11 mouse cellular contexts compared by ENCODE assay signal in the genomic region with DNA sequence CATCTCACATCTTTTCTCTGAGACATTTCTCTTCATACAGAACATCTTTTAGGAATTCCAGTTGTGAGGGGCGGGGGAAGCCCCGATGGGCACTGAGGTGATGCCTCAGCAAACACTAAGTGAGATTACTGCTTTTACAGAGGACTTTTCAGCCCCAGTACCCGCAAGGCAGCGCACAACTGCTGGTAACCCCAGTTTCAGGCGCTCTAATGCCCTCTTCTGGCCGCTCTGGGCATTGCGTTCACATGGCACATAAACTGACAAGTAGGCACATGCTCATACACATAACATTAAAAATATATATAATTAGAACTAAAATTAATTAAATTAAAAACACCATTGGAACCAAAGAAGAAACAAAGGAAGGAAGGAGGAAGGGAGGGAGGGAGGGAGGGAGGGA. TPM values are rescaled to one million over a fixed set of nuclear protein-coding genes. Genes with fewer than 3 reads are reported as not detected.
DNase-seq lines count a peak whose midpoint lies in the region; ATAC-seq lines count a peak whose summit lies in the region.
"Had no signal": no experiment of that assay in that cellular context is flagged by ENCODE, and none has a peak within 500 bp of the region (broad histone marks: within the 10 kb centered on the region; RNA-seq: fewer than 3 reads in every experiment).

No protein-coding gene starts in this region.

- WGBS in midbrain, embryonic 11.5 days, result 53% methylated on average over 7 of the region's 7 CpGs
- WGBS in midbrain, embryonic 15.5 days, result 56% methylated on average over 7 of the region's 7 CpGs

- H3K4me3 ChIP-seq in midbrain, embryonic 11.5 days (ENCODE audit: low read depth, low read length), result no peak overlapping the region
- H3K4me3 ChIP-seq in midbrain, embryonic 15.5 days, result no peak overlapping the region
- H3K4me3 ChIP-seq: embryonic facial prominence, embryonic 12.5 days; heart, embryonic 15.5 days; liver, embryonic 15.5 days had no signal

- no peak overlapping the region for H3K27ac ChIP-seq in midbrain, embryonic 11.5 days (ENCODE audit: low read depth, low read length)
- H3K27ac ChIP-seq in midbrain, embryonic 15.5 days, result no peak overlapping the region
- H3K27ac ChIP-seq: embryonic facial prominence, embryonic 12.5 days; heart, embryonic 15.5 days; liver, embryonic 15.5 days had no signal

- no peaks in the 10 kb centered on the region for H3K9me3 ChIP-seq in midbrain, embryonic 11.5 days (ENCODE audit: control insufficient read depth, low read length)
- no peaks in the 10 kb centered on the region for H3K9me3 ChIP-seq in midbrain, embryonic 15.5 days
- H3K9me3 ChIP-seq: embryonic facial prominence, embryonic 12.5 days; heart, embryonic 15.5 days; liver, embryonic 15.5 days had no signal

- H3K4me1 ChIP-seq in midbrain, embryonic 11.5 days (ENCODE audit: control insufficient read depth, insufficient read depth, low read length), result no peaks in the 10 kb centered on the region
- no peaks in the 10 kb centered on the region for H3K4me1 ChIP-seq in midbrain, embryonic 15.5 days
- H3K4me1 ChIP-seq: embryonic facial prominence, embryonic 12.5 days; heart, embryonic 15.5 days; liver, embryonic 15.5 days had no signal

- no peak overlapping the region for H3K4me2 ChIP-seq in midbrain, embryonic 11.5 days
- no peak overlapping the region for H3K4me2 ChIP-seq in midbrain, embryonic 15.5 days
- H3K4me2 ChIP-seq: embryonic facial prominence, embryonic 12.5 days; heart, embryonic 15.5 days; liver, embryonic 15.5 days had no signal

- ATAC-seq in midbrain, embryonic 11.5 days (ENCODE audit: low FRiP score), result no peak
- ATAC-seq in midbrain, embryonic 15.5 days (replicated peaks), result no peak

- H3K36me3 ChIP-seq in midbrain, embryonic 11.5 days (ENCODE audit: control insufficient read depth, insufficient read depth, low read length), result no peaks in the 10 kb centered on the region
- no peaks in the 10 kb centered on the region for H3K36me3 ChIP-seq in midbrain, embryonic 15.5 days (replicated peaks)
- H3K36me3 ChIP-seq: embryonic facial prominence, embryonic 12.5 days; heart, embryonic 15.5 days; liver, embryonic 15.5 days had no signal

- peak; percentile 18 for DNase-seq in gastrocnemius, postnatal 10 days
- DNase-seq in gastrocnemius, adult 18-20 months (ENCODE audit: low spot score), result no peak
- peak; percentile 88 for DNase-seq in midbrain, embryonic 11.5 days (ENCODE audit: low spot score, missing footprints)
- peak; percentile 64 for DNase-seq in embryo, embryonic 10 days (ENCODE audit: low spot score)
- peak; percentile 18 to 47 for DNase-seq in thymus, adult 18-20 months
- DNase-seq in urinary bladder, postnatal 25 days (ENCODE audit: low spot score), result no peak
- no peak for DNase-seq in urinary bladder, postnatal 4 days (ENCODE audit: low spot score in 2 of 2)

- H3K9ac ChIP-seq in midbrain, embryonic 11.5 days (ENCODE audit: low read length), result no peak overlapping the region
- no peak overlapping the region for H3K9ac ChIP-seq in midbrain, embryonic 15.5 days
- H3K9ac ChIP-seq: embryonic facial prominence, embryonic 12.5 days; heart, embryonic 15.5 days; liver, embryonic 15.5 days had no signal

- H3K27me3 ChIP-seq in midbrain, embryonic 11.5 days (ENCODE audit: control insufficient read depth, insufficient read depth, low read length), result no peaks in the 10 kb centered on the region
- H3K27me3 ChIP-seq in midbrain, embryonic 15.5 days (replicated peaks), result no peaks in the 10 kb centered on the region
- H3K27me3 ChIP-seq: embryonic facial prominence, embryonic 12.5 days; heart, embryonic 15.5 days; liver, embryonic 15.5 days had no signal

RNA-seq across cellular contexts. Expression of a gene that starts 29.8 kb away (rescaled TPM):
- not detected for total RNA-seq in gastrocnemius, postnatal 10 days (2021)
- total RNA-seq in gastrocnemius, adult 18-20 months (2021), result not detected
- polyA plus RNA-seq in midbrain, embryonic 11.5 days (2014; fragmentation: Nextera tagmentation; extraction: Ambion mirVana), result 6.1 and 6.5 TPM in 2 replicates
- polyA plus RNA-seq in midbrain, embryonic 15.5 days (2015; fragmentation: Nextera tagmentation; extraction: Ambion mirVana), result 15.1 and 20.7 TPM in 2 replicates
- polyA plus RNA-seq: heart, embryonic 15.5 days; liver, embryonic 15.5 days had no signal

Comparison
In these comparisons a context has a peak if more than half of its experiments do, and no peak if none do; other contexts are left out.
1. DNase-seq: peak in gastrocnemius, postnatal 10 days (single experiment), midbrain, embryonic 11.5 days (single experiment), embryo, embryonic 10 days (single experiment) and thymus, adult 18-20 months (2 of 2); none in gastrocnemius, adult 18-20 months (single experiment), urinary bladder, postnatal 25 days (single experiment) and urinary bladder, postnatal 4 days (0 of 2).